Mouse (Mus musculus) heart, embryonic 15.5 days (tissue): ENCODE measurements around the gene Olfr13. TPM values are rescaled to one million over a fixed set of nuclear protein-coding genes. Genes with fewer than 3 reads are reported as not detected.
"Not testable (repeated sequence)": the region's sequence is repeated elsewhere in the genome, so short reads cannot be mapped to it uniquely, and the experiment has no call there.

Source experiments
- ATAC-seq: fragments of 200-750 bp; cut with Nextera tagmentation; replicated peaks from 2 replicates; pipeline ENCODE4 v1.8.0; 2017; ENCODE audit warnings: low read depth, moderate TSS enrichment; ENCODE audit not compliant: insufficient number of reproducible peaks, insufficient read depth, low FRiP score
- H3K27ac ChIP-seq: fragments of 300-500 bp; sonication (generic); 2 replicates; pipeline ENCODE4 v1.5.1; 2015; ENCODE audit warnings: mild to moderate bottlenecking, inconsistent platforms
- H3K27me3 ChIP-seq: fragments of 300-500 bp; sonication (generic); 2 replicates; pipeline ENCODE4 v1.6.1; 2015; ENCODE audit warnings: inconsistent platforms
- H3K36me3 ChIP-seq: fragments of 300-500 bp; sonication (generic); 2 replicates; pipeline ENCODE4 v1.6.1; 2015; ENCODE audit warnings: mild to moderate bottlenecking, inconsistent platforms
- H3K4me1 ChIP-seq: fragments of 300-500 bp; sonication (generic); replicated peaks from 2 replicates; pipeline ENCODE4 v1.6.1; 2015; ENCODE audit warnings: inconsistent platforms
- H3K4me2 ChIP-seq: fragments of 300-500 bp; sonication (generic); 2 replicates; pipeline ENCODE4 v1.6.1; 2015; ENCODE audit warnings: inconsistent platforms, mild to moderate bottlenecking, moderate library complexity
- H3K4me3 ChIP-seq: fragments of 300-500 bp; sonication (generic); 2 replicates; pipeline ENCODE4 v1.5.1; 2015; ENCODE audit warnings: mild to moderate bottlenecking, inconsistent platforms
- H3K9ac ChIP-seq: fragments of 300-500 bp; sonication (generic); 2 replicates; pipeline ENCODE4 v1.6.1; 2015; ENCODE audit warnings: mild to moderate bottlenecking, inconsistent platforms
- H3K9me3 ChIP-seq: fragments of 300-500 bp; sonication (generic); replicated peaks from 2 replicates; pipeline ENCODE4 v1.6.1; 2016; ENCODE audit warnings: inconsistent platforms
- WGBS: fragments of 180-500 bp; shearing (Covaris S2); methylation state at CpG from one replicate; pipeline ENCODE4 v1.1.7; 2015; ENCODE audit warnings: mixed read lengths; 5-methylcytosine and 5-hydroxymethylcytosine counted together
- polyA plus RNA-seq: library from polyadenylated mRNA; unstranded; fragments of >200 nt; fragmentation: Nextera tagmentation; extraction: Ambion mirVana; gene quantifications from 2 replicates; pipeline ENCODE4 v1.2.1, GENCODE M21; 2015

The Olfr13 gene
- polyA plus RNA-seq = not detected in 2 replicates

DNA sequence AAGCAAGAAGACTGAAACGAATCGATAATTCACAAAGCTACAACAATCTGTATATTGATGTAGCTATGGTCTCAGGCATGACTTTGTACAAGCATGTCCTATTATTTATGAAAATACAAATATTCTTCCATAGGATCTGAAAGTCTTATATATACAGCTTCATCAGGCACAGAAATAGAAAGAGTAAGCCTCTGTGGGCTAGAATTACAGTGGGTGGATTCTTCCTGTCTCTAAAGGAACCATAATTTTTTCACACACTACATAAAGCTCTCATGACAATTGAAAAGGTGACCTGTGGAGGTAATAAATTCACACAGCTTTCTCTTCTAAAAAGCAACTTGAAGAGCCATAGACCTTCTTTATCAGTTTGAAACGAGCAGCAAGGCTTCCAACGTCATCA lies at the start of gene Olfr13:
Gene Olfr13 (plus strand): TSS at position 301 of the 400 bp plus-strand sequence.
- WGBS = 57% methylated on average over 4 of the region's 4 CpGs
- ATAC-seq = no peak
- Histone ChIP-seq H3K4me3 (no peak within 1 kb of the TSS), H3K4me2 (no peak within 1 kb of the TSS), H3K4me1 (no peaks in the 10 kb centered on the region), H3K27me3 (no peaks in the 10 kb centered on the region), H3K36me3 (no peaks in the 10 kb centered on the region), H3K9ac (no peak within 1 kb of the TSS), H3K27ac (no peak within 1 kb of the TSS), H3K9me3 (no peaks in the 10 kb centered on the region)

DNA sequence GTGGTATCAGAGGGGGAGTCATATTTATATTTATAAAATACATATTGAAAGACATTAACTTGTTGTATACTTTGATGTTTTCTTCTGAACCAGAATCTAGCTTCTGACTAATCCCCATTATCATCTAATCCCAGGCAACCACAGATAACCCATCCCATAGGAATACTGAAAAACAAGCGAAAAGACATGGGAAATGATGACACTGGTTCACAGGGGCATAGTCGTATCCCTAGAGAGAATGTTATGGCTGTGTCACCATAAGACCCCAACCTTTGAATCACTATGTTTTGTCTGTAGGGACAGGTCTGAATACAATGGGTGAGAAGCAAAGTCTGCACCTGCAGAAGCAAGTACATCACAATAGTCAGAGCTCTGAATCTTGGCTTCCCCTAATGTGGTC lies 25.7 kb upstream of the Olfr13 start, which contains the start of gene Olfr237-ps1:
Gene Olfr237-ps1 (plus strand): TSS at position 301 of the 400 bp plus-strand sequence.
- H3K9ac ChIP-seq = not testable (repeated sequence)
- WGBS = 80% methylated on average over 2 of the region's 2 CpGs

DNA sequence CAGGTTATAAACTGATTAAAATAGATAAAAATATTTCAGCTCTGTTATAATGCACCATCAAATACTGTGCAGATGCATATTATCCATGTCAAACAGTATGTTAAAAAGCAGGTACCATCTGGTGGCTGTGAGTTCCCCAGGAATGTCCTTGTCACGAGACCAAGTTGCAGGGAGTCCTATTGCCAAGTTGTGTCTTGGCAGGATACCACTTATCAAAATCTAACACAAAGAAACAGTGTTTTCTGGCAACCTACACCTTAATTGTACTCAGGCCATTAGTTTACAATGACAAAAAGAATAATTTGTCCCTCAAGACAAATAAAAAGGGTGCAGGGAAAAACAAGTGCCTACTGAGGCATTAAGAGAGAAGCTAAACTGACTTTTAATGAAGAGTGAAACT lies 12.4 kb upstream of the Olfr13 start:
- H3K4me3 ChIP-seq = no peak overlapping the region
- H3K4me2 ChIP-seq = no peak overlapping the region
- no peak overlapping the region for H3K27ac ChIP-seq
- no peaks in the 10 kb centered on the region for H3K4me1 ChIP-seq
- no peaks in the 10 kb centered on the region for H3K27me3 ChIP-seq
- H3K9ac ChIP-seq = no peak overlapping the region
- no peaks in the 10 kb centered on the region for H3K36me3 ChIP-seq
- H3K9me3 ChIP-seq = no peaks in the 10 kb centered on the region
- 41% methylated on average over 1 of the region's 1 CpGs for WGBS
- ATAC-seq = no peak

More for the DNA sequence above, 25.7 kb upstream of the Olfr13 start, which contains the start of gene Olfr237-ps1:
- H3K4me3 ChIP-seq, H3K36me3 ChIP-seq, H3K27ac ChIP-seq, ATAC-seq, H3K4me1 ChIP-seq, H3K4me2 ChIP-seq, H3K9me3 ChIP-seq, H3K27me3 ChIP-seq: not testable (repeated sequence)

DNA sequence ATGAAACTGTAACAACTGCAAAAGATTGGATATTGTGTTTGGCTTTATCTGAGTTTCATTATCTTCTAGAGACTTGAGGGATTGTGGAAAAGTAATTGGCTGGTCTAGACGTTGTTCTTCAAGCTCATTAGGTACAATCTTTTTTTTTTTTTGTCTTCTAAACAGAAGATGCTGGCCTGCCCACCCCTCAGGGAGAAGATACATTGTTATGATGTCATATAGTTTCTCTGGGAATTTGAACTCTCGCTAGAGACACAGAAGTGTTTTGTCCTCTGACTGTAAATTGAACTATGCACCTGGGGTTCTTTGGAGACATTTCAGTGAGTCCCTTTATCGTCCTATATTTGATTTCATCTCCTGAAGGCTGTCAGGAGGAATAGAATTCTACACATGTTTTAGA lies 9.0 kb upstream of the Olfr13 start, which contains the start of gene Olfr437:
Gene Olfr437 (plus strand): TSS at position 301 of the 400 bp plus-strand sequence.
- Histone ChIP-seq H3K27me3 (no peaks in the 10 kb centered on the region), H3K4me3 (no peak within 1 kb of the TSS), H3K9ac (no peak within 1 kb of the TSS), H3K4me2 (no peak within 1 kb of the TSS), H3K4me1 (no peaks in the 10 kb centered on the region), H3K27ac (no peak within 1 kb of the TSS), H3K9me3 (no peaks in the 10 kb centered on the region), H3K36me3 (no peaks in the 10 kb centered on the region)
- 63% methylated on average over 3 of the region's 3 CpGs for WGBS
- ATAC-seq = no peak

DNA sequence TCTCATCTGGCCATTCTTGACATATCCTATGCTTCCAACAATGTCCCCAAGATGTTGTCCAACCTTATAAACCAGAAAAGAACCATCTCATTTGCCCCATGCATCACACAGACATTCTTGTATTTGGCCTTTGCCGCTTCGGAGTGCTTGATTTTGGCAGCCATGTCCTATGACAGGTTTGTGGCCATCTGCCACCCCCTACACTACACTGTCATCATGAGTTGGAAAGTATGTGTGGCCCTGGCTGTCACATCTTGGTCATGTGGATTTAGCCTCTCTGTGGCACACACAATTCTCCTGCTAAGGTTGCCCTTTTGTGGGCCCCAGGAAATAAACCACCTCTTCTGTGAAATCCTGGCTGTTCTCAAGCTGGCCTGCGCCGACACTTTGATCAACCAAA lies 4.7 kb upstream of the Olfr13 start:
- H3K27me3 ChIP-seq = no peaks in the 10 kb centered on the region
- no peaks in the 10 kb centered on the region for H3K36me3 ChIP-seq
- no peak for ATAC-seq
- WGBS = 93% methylated on average over 4 of the region's 4 CpGs
- H3K4me1 ChIP-seq = no peaks in the 10 kb centered on the region
- H3K27ac ChIP-seq = no peak overlapping the region
- no peaks in the 10 kb centered on the region for H3K9me3 ChIP-seq
- H3K9ac ChIP-seq = no peak overlapping the region
- H3K4me3 ChIP-seq = no peak overlapping the region
- no peak overlapping the region for H3K4me2 ChIP-seq

DNA sequence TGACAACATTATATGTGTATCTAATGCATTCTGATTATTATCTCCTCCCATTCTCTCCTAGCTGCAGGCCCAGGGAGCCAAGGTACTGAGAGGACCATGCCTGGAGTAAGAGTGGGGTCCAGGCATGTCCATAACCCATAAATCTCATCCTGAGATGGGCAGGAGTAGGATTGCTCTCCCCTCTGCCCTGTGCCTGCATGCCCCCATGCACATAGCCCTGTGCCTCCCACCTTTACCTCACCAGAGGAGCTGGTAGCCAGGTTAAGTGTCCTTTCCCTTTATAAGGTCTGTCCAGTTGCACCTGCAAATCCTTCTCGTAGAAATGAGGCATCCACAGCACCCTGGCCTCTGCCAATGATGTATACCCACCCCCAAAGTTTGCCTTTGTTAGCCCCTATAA lies 6.2 kb downstream of the Olfr13 start:
- H3K4me1 ChIP-seq = no peaks in the 10 kb centered on the region
- no peak overlapping the region for H3K4me3 ChIP-seq
- no peak overlapping the region for H3K4me2 ChIP-seq
- no peaks in the 10 kb centered on the region for H3K27me3 ChIP-seq
- no peak for ATAC-seq
- no peak overlapping the region for H3K9ac ChIP-seq
- H3K9me3 ChIP-seq = no peaks in the 10 kb centered on the region
- no peaks in the 10 kb centered on the region for H3K36me3 ChIP-seq
- H3K27ac ChIP-seq = no peak overlapping the region
- WGBS = 71% methylated on average over 1 of the region's 1 CpGs

DNA sequence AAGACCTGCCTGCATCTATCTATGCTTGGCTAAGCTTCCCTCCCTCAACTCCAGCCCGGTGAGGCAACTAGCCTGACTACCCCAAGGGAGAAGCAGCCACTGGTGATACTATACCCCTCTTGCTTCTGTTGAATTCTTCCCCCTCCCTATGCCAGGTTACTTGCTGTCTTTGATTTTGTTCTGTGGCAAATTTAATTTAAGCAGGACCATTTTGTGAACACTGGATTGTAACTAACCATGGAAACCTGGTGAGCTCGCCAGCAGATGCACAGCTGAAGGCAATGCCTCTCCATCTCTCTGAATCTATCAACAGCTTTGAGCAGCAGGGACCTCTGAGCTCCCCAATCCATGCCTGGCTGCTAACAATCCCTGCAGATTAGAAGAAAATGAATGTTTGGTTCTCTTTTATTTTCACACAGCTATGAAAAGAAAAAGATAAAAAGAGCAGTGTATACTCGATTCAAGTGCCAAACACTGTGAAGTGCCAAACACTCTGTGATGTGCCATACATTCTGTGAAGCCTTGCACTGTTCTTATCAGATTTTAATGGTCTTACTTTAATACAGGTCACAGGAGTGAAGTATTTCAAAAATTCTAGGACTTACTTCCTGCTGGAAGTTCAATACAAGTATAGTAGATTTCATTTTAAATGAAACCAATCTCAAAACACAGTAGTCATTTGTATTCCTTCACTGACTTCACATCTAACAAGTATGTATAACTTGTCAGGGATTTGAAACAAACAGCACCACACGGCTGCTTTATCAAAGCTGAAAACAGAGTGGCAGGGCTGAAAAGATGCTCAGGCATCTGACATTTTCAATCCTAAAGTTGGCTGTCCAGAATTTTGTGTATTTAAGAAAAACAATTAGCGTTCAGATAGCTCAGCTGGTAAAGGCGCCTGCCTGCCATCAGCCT lies 6.9 kb downstream of the Olfr13 start:
- 62% methylated on average over 6 of the region's 6 CpGs for WGBS
- Histone ChIP-seq H3K27me3 (no peaks in the 10 kb centered on the region), H3K9ac (no peak overlapping the region), H3K4me2 (no peak overlapping the region), H3K36me3 (no peaks in the 10 kb centered on the region), H3K4me1 (no peaks in the 10 kb centered on the region), H3K9me3 (no peaks in the 10 kb centered on the region), H3K4me3 (no peak overlapping the region), H3K27ac (no peak overlapping the region)
- ATAC-seq = no peak

DNA sequence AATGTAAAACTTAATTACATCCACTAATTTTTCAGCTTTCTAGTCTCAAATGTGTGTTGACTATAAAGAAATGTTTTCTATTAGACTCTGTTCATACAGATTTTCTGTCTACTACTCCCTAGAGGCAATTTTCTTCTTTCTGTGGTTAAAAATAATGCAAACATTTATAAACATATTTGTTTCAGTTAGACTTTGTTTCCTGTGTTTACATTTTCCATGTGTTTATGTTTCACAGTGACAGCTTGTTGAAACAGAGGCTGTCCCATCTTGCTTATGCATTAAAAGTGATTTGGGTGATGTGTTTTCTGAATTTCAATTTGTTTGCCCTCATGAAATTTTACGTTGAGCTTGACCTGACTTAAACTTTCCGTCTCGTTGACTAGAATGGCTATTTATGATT lies 19.0 kb downstream of the Olfr13 start:
- no peak for ATAC-seq

DNA sequence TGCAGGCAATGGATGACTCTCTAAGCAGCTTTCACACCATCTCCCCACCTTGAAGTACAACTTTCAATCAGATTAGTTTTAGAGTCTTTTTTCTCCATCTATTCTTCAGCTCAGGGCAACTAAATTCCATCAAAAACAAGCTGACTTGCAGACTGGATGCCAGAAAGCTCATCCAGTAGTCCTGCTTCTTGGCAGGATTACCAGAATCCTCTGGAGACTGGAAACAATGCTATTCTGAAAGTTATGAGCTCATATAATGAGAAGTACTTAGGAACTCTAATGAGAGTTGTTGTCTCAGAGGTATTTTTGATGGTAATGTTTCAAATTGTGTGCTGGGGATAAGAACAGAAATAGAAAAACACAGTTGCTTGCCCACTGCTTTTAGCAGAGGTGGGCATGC lies 24.8 kb downstream of the Olfr13 start, which contains the start of gene Olfr435:
Gene Olfr435 (plus strand): TSS at position 366 of the 400 bp plus-strand sequence.
- no peak for ATAC-seq

More for the DNA sequence above, 19.0 kb downstream of the Olfr13 start:
- Histone ChIP-seq H3K36me3 (no peaks in the 10 kb centered on the region), H3K4me3 (no peak overlapping the region), H3K9ac (no peak overlapping the region), H3K27me3 (no peaks in the 10 kb centered on the region), H3K4me2 (no peak overlapping the region), H3K4me1 (no peaks in the 10 kb centered on the region), H3K9me3 (no peaks in the 10 kb centered on the region), H3K27ac (no peak overlapping the region)
- WGBS = 79% methylated on average over 3 of the region's 3 CpGs

DNA sequence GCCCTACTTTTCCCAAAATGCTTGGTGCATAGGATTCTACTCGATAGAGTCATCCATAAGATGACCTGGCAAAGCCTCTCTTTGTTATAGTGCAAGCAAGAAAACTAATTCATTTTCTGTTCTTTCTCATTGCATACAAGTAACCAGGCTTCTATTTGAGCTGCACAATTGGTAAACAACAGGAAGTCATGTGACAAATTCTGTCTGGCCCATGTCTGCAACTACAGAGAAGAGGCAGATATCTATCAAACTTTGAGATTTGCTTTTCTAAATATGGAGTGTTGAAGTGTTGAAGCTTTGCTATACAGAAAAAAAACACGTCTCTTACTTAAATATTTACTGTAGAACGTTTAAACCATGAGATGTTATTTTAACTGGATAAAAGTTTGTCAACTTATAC lies 26.2 kb downstream of the Olfr13 start:
- no peaks in the 10 kb centered on the region for H3K9me3 ChIP-seq
- no peak overlapping the region for H3K4me2 ChIP-seq
- H3K9ac ChIP-seq = no peak overlapping the region
- H3K4me3 ChIP-seq = no peak overlapping the region
- no peak overlapping the region for H3K27ac ChIP-seq
- 50% methylated on average over 3 of the region's 3 CpGs for WGBS
- no peaks in the 10 kb centered on the region for H3K4me1 ChIP-seq
- no peaks in the 10 kb centered on the region for H3K27me3 ChIP-seq
- no peaks in the 10 kb centered on the region for H3K36me3 ChIP-seq
- no peak for ATAC-seq

More for the DNA sequence above, 24.8 kb downstream of the Olfr13 start, which contains the start of gene Olfr435:
- H3K36me3 ChIP-seq = no peaks in the 10 kb centered on the region
- H3K4me1 ChIP-seq = no peaks in the 10 kb centered on the region
- H3K4me2 ChIP-seq = no peak within 1 kb of the TSS
- H3K9ac ChIP-seq = no peak within 1 kb of the TSS
- H3K9me3 ChIP-seq = no peaks in the 10 kb centered on the region
- no peak within 1 kb of the TSS for H3K4me3 ChIP-seq
- H3K27me3 ChIP-seq = no peaks in the 10 kb centered on the region
- H3K27ac ChIP-seq = no peak within 1 kb of the TSS

DNA sequence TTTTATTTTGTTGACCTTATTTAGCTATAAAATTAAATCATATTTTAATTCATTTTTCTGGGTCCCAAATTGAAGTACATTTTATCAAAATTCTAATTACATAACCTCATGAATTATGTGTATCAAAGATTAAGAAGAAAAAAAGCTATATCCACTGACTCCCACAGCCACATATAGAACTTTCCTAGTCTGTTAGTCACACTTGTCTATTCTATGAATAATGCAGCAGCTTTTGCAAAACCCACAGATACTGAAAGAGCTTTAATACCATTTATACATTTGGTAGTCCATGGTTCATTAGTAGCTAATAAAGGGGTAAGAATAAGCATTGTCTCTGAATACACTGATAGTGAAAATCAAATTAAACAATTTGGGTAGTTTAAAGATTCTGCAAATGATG lies 30.8 kb downstream of the Olfr13 start:
- no peaks in the 10 kb centered on the region for H3K36me3 ChIP-seq
- H3K4me2 ChIP-seq = no peak overlapping the region
- H3K9me3 ChIP-seq = no peaks in the 10 kb centered on the region
- no peak overlapping the region for H3K9ac ChIP-seq
- H3K4me3 ChIP-seq = no peak overlapping the region
- no peaks in the 10 kb centered on the region for H3K27me3 ChIP-seq
- ATAC-seq = no peak
- no peaks in the 10 kb centered on the region for H3K4me1 ChIP-seq
- no peak overlapping the region for H3K27ac ChIP-seq

DNA sequence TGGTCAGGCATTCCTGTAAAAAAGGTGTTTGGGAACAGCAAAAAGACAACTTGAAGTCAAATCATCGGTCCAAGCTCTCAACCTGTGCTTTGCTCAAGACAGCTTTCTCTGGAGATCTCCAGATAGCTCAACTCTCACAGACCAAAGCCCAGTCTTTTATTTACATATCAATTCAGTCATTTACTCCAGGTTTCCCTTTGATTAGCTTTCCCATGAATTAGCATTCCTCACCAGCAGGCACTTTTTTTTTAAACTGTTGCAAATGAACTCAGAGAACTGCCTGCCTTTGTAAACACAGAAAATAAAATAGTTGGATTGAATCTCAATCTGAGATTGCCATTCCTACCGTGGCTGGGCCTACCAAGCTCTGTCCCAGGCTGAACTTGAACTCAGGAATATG lies 33.4 kb downstream of the Olfr13 start:
- Histone ChIP-seq H3K9ac (no peak overlapping the region), H3K36me3 (no peaks in the 10 kb centered on the region), H3K9me3 (no peaks in the 10 kb centered on the region), H3K27me3 (no peaks in the 10 kb centered on the region), H3K4me2 (no peak overlapping the region), H3K4me3 (no peak overlapping the region), H3K4me1 (no peaks in the 10 kb centered on the region), H3K27ac (no peak overlapping the region)
- ATAC-seq = no peak
- WGBS = 44% methylated on average over 2 of the region's 2 CpGs
